Mouse (Mus musculus): Measurements from ENCODE around the gene Retreg3. TPM values are rescaled to one million over a fixed set of nuclear protein-coding genes. Genes with fewer than 3 reads are reported as not detected.
A peak's percentile ranks its signal among the peaks of the same experiment; 100 is the strongest.

Gene Retreg3
- polyA plus RNA-seq, 1 experiment, result 41.2 TPM

DNA sequence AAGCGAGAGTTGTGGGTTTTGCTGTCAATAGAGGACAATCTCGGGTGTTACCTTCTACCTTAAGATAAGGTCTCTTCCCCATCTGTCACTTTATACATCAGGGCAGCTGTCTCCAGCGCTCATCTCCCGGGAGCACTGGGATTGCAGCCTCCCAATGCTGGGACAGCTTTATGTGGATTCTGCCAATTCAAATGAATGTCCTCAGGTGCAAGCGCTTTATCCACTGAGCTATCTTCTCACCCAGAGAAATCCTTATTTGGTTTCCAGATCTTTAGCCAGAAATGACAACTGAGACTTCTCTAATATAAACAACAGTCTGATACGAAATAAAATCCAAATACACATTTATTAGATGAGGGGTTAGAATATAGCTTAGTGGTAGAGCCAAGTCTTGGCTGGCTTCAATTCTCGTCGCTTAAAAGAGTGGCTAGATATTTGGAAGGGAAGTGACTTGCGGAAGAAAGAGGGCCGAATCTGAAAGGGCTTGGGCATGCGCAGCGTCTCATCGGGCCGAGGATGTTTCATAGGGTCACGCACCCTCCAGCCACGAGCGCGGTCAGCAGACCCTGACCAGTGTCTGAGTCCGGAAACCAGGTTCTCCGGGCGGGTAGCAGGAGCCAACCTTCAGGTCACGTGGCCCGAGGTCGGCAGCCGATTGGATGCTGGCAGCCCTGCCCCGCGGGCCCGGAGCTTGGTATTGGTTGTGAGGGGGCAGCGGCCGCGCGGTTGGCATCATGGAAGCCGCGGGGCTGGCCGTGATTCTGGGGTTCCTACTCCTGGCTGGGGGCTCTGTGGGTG is 50.1 kb downstream of the Retreg3 start, which contains the start of gene Naglu:
Gene Naglu, plus strand, starts transcription at position 622 of the 798 bp plus-strand sequence.
- no peak for TF ChIP-seq MYOG (IDR thresholded peaks at IDR 0.05; ENCODE audit: control insufficient read depth in 1 of 3, insufficient read depth in 1 of 3, insufficient read length in 2 of 3, low read depth in 2 of 3)
- TF ChIP-seq USF1 (IDR thresholded peaks at IDR 0.05; ENCODE audit: low read depth), result peak; percentile 98
- no peak for TF ChIP-seq REST (IDR thresholded peaks at IDR 0.05; ENCODE audit: insufficient read depth, insufficient read length)
- TF ChIP-seq E2F4 (IDR thresholded peaks at IDR 0.05; ENCODE audit: insufficient read depth), result no peak
- peak; percentile 85 for TF ChIP-seq POLR2A (IDR thresholded peaks at IDR 0.05; ENCODE audit: insufficient read length, low read depth)
- peak in 1 of 3 experiments; percentile 5 for TF ChIP-seq MYOD1 (IDR thresholded peaks at IDR 0.05; ENCODE audit: control insufficient read depth in 1 of 3, insufficient read length in 2 of 3, low read depth in 2 of 3)
- peak; percentile 9 for TF ChIP-seq SRF (IDR thresholded peaks at IDR 0.05; ENCODE audit: control insufficient read depth, insufficient read length, low read depth)
- TF ChIP-seq CEBPB (IDR thresholded peaks at IDR 0.05; ENCODE audit: insufficient read depth, poor library complexity, severe bottlenecking), result no peak
- TF ChIP-seq MAX (IDR thresholded peaks at IDR 0.05; ENCODE audit: low read depth), result no peak
- no peak for TF ChIP-seq TCF3 (IDR thresholded peaks at IDR 0.05; ENCODE audit: insufficient read length, low read depth)
- peak; percentile 82 for TF ChIP-seq POLR2AphosphoS2 (IDR thresholded peaks at IDR 0.05; ENCODE audit: insufficient read length, low read depth)
- TF ChIP-seq TCF12 (IDR thresholded peaks at IDR 0.05; ENCODE audit: insufficient read depth, poor library complexity, severe bottlenecking), result no peak
- H3K36me3 ChIP-seq (ENCODE audit: control insufficient read depth, insufficient read depth), result no peaks in the 10 kb centered on the region
- peak within 1 kb of the TSS; percentile 38 for H3K4me3 ChIP-seq
- peak within 1 kb of the TSS; percentile 89 for H3K4me2 ChIP-seq (ENCODE audit: low read depth)
- H3K79me2 ChIP-seq (ENCODE audit: control insufficient read depth, insufficient read depth), result no peaks in the 10 kb centered on the region
- peak within 1 kb of the TSS; percentile 14 for H3ac ChIP-seq (ENCODE audit: control insufficient read depth, insufficient read length)
- no peaks in the 10 kb centered on the region for H3K27me3 ChIP-seq (ENCODE audit: control insufficient read depth, insufficient read depth, insufficient read length)

DNA sequence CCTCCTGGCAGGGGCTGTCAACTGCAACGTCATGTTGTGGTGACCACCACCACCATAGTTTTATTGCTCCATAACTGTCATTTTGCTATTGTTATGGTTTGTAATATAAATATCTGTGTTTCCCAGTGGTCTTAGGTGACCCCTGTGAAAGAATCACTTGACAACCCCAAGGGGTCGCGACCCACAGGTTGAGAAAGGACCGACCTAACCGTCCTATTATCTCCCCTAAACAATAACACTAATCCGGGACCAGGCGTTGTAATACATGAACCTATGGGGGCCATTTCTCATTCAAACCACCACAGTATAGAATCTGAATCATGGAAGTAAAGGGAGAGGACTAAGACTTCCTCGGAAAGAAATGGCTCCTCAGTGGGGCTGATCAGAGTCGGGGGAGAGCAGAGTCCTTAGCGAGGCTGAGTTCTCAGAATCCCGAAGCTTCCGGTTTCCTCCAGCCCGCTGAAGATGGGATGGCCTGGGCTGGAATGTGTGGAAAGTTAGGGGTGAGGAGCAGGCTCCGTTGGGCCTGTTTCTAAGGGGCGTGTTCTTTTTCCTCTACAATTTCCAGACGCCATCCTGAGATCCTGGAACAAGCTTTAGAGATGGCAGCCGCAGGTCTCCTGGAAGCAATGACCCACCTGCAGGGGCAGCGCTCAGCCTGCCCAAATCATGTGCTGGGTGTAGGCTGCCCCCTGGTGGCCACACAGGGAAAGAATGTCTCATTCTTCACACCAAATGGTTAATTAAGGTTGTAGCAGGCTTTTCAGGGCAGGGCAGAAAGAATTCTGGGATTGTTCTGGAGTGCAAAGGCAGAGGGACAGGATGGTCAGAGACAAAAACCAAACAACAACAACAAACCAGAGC is 52.9 kb downstream of the Retreg3 start:
- Histone ChIP-seq H3K27me3 (ENCODE audit: control insufficient read depth, insufficient read depth, insufficient read length) (no peaks in the 10 kb centered on the region), H3K79me2 (ENCODE audit: control insufficient read depth, insufficient read depth) (no peaks in the 10 kb centered on the region), H3K36me3 (ENCODE audit: control insufficient read depth, insufficient read depth) (no peaks in the 10 kb centered on the region), H3K4me3 (no peak overlapping the region), H3ac (ENCODE audit: control insufficient read depth, insufficient read length) (no peak overlapping the region), H3K4me2 (ENCODE audit: low read depth) (no peak overlapping the region)
- TF ChIP-seq REST (IDR thresholded peaks at IDR 0.05; ENCODE audit: insufficient read depth, insufficient read length), result no peak
- TF ChIP-seq MYOD1 (IDR thresholded peaks at IDR 0.05; ENCODE audit: control insufficient read depth in 1 of 3, insufficient read length in 2 of 3, low read depth in 2 of 3), result peak in 1 of 3 experiments; percentile 5

DNA sequence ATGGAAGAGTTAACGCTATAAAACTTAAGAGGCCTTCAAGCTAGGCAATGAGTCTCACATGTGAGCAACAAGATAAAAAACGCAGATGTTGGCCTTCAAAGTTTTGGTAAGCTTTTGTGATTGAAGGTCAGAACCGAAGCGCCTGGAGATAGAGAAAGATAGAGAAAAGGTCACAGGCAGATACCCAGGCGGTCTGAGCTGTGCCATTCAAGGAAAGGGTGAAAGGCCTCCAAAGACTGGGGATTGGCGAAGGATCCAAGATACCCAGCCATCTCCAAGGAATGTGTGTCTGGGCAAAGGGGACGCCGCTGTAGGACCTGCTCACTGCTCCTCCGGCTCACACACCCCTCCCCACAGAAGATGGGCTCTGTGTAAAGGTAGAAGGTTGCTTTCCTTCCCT is 54.7 kb downstream of the Retreg3 start:
- H3K27me3 ChIP-seq (ENCODE audit: control insufficient read depth, insufficient read depth, insufficient read length), result no peaks in the 10 kb centered on the region
- TF ChIP-seq MYOG (IDR thresholded peaks at IDR 0.05; ENCODE audit: control insufficient read depth in 1 of 3, insufficient read depth in 1 of 3, insufficient read length in 2 of 3, low read depth in 2 of 3) (no peak), POLR2AphosphoS2 (IDR thresholded peaks at IDR 0.05; ENCODE audit: insufficient read length, low read depth) (no peak), POLR2A (IDR thresholded peaks at IDR 0.05; ENCODE audit: insufficient read length, low read depth) (no peak), TCF12 (IDR thresholded peaks at IDR 0.05; ENCODE audit: insufficient read depth, poor library complexity, severe bottlenecking) (no peak), TCF3 (IDR thresholded peaks at IDR 0.05; ENCODE audit: insufficient read length, low read depth) (no peak), SRF (IDR thresholded peaks at IDR 0.05; ENCODE audit: control insufficient read depth, insufficient read length, low read depth) (no peak)

DNA sequence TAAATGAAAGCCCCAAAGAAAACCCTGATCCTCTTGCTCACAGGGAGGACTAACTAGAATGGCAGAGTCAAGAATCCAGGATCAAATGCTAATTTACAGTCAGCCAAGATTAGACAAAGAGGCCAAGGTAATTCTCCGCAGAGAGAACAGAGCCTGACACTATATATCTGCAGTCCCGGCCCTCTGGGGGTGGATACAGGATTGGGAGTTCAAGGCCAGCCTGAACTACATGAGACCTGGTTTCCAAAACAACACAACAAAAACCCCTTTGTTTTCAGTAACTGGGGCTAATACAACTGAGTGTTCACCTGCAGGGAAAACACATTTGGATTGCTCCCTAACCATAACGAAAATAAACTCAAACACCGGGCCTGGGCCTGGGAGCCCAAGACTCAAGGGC is 55.2 kb downstream of the Retreg3 start:
- Histone ChIP-seq H3ac (ENCODE audit: control insufficient read depth, insufficient read length) (no peak overlapping the region), H3K36me3 (ENCODE audit: control insufficient read depth, insufficient read depth) (no peaks in the 10 kb centered on the region), H3K4me3 (no peak overlapping the region), H3K79me2 (ENCODE audit: control insufficient read depth, insufficient read depth) (no peaks in the 10 kb centered on the region), H3K4me2 (ENCODE audit: low read depth) (peak overlapping the region; percentile 43), H3K27me3 (ENCODE audit: control insufficient read depth, insufficient read depth, insufficient read length) (no peaks in the 10 kb centered on the region)
- TF ChIP-seq TCF3 (IDR thresholded peaks at IDR 0.05; ENCODE audit: insufficient read length, low read depth) (no peak), MAX (IDR thresholded peaks at IDR 0.05; ENCODE audit: low read depth) (no peak), MYOD1 (IDR thresholded peaks at IDR 0.05; ENCODE audit: control insufficient read depth in 1 of 3, insufficient read length in 2 of 3, low read depth in 2 of 3) (no peak), REST (IDR thresholded peaks at IDR 0.05; ENCODE audit: insufficient read depth, insufficient read length) (no peak), CEBPB (IDR thresholded peaks at IDR 0.05; ENCODE audit: insufficient read depth, poor library complexity, severe bottlenecking) (no peak), POLR2A (IDR thresholded peaks at IDR 0.05; ENCODE audit: insufficient read length, low read depth) (no peak)

More for the DNA sequence above, 54.7 kb downstream of the Retreg3 start:
- Histone ChIP-seq H3K4me2 (ENCODE audit: low read depth) (no peak overlapping the region), H3K36me3 (ENCODE audit: control insufficient read depth, insufficient read depth) (no peaks in the 10 kb centered on the region), H3K79me2 (ENCODE audit: control insufficient read depth, insufficient read depth) (no peaks in the 10 kb centered on the region), H3K4me3 (no peak overlapping the region), H3ac (ENCODE audit: control insufficient read depth, insufficient read length) (no peak overlapping the region)

Measured in myocyte (in vitro differentiated cells).